In genomic region chr11:51449881-51450280, GRCm38 (mm10) we compare ENCODE assay signal across 14 mouse cellular contexts.
DNase-seq lines count a peak whose midpoint lies in the region; ATAC-seq lines count a peak whose summit lies in the region.
"Had no signal": no experiment of that assay in that cellular context is flagged by ENCODE, and none has a peak within 500 bp of the region (broad histone marks: within the 10 kb centered on the region; RNA-seq: fewer than 3 reads in every experiment).

No protein-coding gene starts in this region.

- no peak for DNase-seq in frontal cortex, postnatal 14 days (ENCODE audit: low spot score in 2 of 2)
- peak; percentile 20 for DNase-seq in right cerebral cortex, adult 18-20 months
- DNase-seq in right cerebral cortex, postnatal 4 days, result no peak
- peak; percentile 24 for DNase-seq in layer of hippocampus, adult 9-10 months (ENCODE audit: low spot score)
- DNase-seq in natural killer cell, adult 2 months (ENCODE audit: low spot score in 2 of 2), result no peak
- DNase-seq in spleen, postnatal 14 days (ENCODE audit: low spot score in 2 of 2), result no peak
- DNase-seq: adrenal gland, adult 2 months; gastrocnemius, adult 2 months; kidney, adult 9 months; kidney, postnatal 25 days; lung, postnatal 4 days; thymus, postnatal 14 days had no signal

- peak; percentile 73 for ATAC-seq in frontal cortex, adult (ENCODE audit: low TSS enrichment)
- ATAC-seq: intestine, embryonic 15.5 days had no signal

Comparison
In these comparisons a context has a peak if more than half of its experiments do, and no peak if none do; other contexts are left out.
1. DNase-seq: peak in right cerebral cortex, adult 18-20 months (single experiment) and layer of hippocampus, adult 9-10 months (single experiment); none in frontal cortex, postnatal 14 days (0 of 2), right cerebral cortex, postnatal 4 days (single experiment), natural killer cell, adult 2 months (0 of 2) and spleen, postnatal 14 days (0 of 2).